Mouse (Mus musculus): ENCODE data around the gene Crls1. TPM values are rescaled to one million over a fixed set of nuclear protein-coding genes. Genes with fewer than 3 reads are reported as not detected.

The Crls1 gene
- 21.9 and 23.2 TPM in 2 replicates for polyA plus RNA-seq (2015; fragmentation: Nextera tagmentation; extraction: Ambion mirVana)

DNA sequence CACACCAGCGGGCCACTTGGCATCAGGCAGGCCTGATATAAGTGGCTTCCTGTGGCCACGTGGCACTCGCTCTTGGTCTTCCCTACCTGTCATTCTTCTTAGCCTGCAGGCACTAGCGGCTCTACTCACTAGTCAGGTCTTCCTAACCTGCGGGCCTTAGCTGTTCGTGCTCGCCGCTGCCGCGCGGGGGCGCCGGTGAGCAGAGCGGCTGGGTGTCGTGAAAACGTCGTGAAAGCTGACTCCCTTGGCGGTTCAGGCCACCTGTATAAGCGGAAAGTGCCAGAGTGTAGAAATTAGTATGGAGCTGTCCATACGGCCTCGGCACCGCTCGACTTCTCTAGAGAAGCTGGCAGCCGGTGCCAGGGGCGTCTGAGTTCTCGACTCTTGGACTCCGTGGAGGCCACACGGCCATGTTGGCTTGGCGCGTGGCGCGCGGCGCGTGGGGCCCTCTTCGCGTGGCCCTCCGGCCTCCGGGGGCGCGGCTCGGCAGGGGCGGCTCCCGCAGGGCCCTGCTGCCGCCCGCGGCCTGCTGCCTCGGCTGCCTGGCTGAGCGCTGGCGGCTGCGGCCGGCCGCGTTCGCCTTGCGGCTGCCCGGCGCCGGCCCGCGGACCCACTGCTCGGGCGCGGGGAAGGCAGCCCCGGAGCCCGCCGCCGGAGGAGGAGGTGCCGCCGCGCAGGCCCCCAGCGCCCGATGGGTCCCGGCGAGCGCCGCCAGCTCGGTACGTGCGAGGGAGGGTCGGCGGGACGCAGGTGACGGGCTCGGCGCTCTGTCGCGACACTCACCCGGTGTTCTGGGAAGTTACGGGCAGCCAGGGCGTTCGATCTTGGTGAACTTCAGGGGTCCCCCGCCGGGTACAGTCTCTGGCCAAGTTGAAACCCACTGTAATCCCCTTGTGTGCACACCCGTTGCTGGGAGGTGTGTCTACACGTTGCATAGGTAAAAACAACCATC lies at the start of gene Crls1:
Gene Crls1, plus strand, starts transcription at position 260 of the 952 bp plus-strand sequence.

DNA sequence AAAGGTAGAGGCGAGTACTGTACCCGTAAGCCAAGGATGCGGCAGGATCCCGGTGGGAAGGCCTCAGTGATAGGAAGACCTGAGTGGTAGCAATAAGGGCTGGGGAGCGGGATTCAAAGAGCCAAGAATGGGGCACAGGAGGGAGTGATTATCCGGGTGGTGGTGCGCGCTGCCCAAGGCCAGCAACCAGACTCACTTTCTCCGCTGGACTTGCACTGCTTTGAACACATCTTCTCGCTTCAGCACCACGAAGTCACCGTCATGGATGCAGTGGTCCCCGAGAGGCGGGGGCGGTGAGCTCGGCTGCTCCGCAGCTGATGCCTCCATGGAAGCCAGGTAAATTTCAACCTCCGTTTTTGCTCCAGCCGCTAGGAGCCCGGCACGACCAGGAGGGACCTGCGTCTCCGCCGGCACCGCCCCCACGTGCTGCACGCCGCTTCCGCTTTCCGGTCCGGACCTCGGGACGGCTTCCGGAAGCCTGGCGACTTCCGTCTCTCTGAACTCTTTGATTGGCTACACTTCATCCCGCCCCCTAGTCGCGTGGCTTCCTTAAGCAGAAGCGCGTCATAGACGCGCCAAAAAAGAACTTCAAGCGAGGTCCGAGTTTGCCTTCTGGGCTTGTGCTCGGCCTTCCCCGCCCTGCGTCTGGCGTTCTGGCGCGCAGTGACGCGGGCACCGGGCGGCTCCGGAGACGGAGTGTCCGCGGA lies 30.7 kb upstream of the Crls1 start, which contains the start of the genes Trmt6 and Mcm8:
Gene Trmt6, minus strand, starts transcription at position 448 of the 707 bp plus-strand sequence.
Gene Mcm8, plus strand, starts transcription at position 534 of the 707 bp plus-strand sequence.

GRCm38 (mm10) chr2:132880844-132881645 lies 34.6 kb downstream of the Crls1 start, which contains the start of gene Lrrn4:
Gene Lrrn4 (minus strand): TSS chr2:132880891.

Other genes starting within 250 kb of the Crls1 start
- 6.7 and 9.2 TPM in 2 replicates for gene Shld1, start 159.7 kb upstream of the Crls1 start, polyA plus RNA-seq (2015; fragmentation: Nextera tagmentation; extraction: Ambion mirVana)
- gene Chgb, start 65.4 kb upstream of the Crls1 start, polyA plus RNA-seq (2015; fragmentation: Nextera tagmentation; extraction: Ambion mirVana), result 0.37 and 0.68 TPM in 2 replicates
- gene Trmt6, start 30.6 kb upstream of the Crls1 start, polyA plus RNA-seq (2015; fragmentation: Nextera tagmentation; extraction: Ambion mirVana), result 22.8 and 25.4 TPM in 2 replicates
- 2.8 and 4.1 TPM in 2 replicates for gene Mcm8, start 30.5 kb upstream of the Crls1 start, polyA plus RNA-seq (2015; fragmentation: Nextera tagmentation; extraction: Ambion mirVana)
- gene Lrrn4, start 34.2 kb downstream of the Crls1 start, polyA plus RNA-seq (2015; fragmentation: Nextera tagmentation; extraction: Ambion mirVana), result 13.9 and 14.2 TPM in 2 replicates
- gene Fermt1, start 99.2 kb downstream of the Crls1 start, polyA plus RNA-seq (2015; fragmentation: Nextera tagmentation; extraction: Ambion mirVana), result 13.0 and 18.9 TPM in 2 replicates